Mouse (Mus musculus) mature B cell (primary cell): ENCODE measurements around the gene Net1.
"Not testable (repeated sequence)": the region's sequence is repeated elsewhere in the genome, so short reads cannot be mapped to it uniquely, and the experiment has no call there.

ENCODE experiments used
- in situ Hi-C: fragments of 300-500 bp; cut with MboI; formaldehyde crosslinking; loops from 2 replicates; pipeline ENCODE4 v1.14.3; 2019

Gene Net1

GRCm38 (mm10) chr13:3891479-3892087, 26.4 kb downstream of the Net1 start:
- in situ Hi-C loops: loop anchor here (25.0 kb wide), 1 partner anchor 479 kb away; no protein-coding TSS in a partner anchor

- in situ Hi-C loops: loop anchor here (25.0 kb wide), 1 partner anchor 478 kb away; no protein-coding TSS in a partner anchor
Measured at GRCm38 (mm10) chr13:3890061-3890460, 28.0 kb downstream of the Net1 start.

GRCm38 (mm10) chr13:3889111-3889510, 28.9 kb downstream of the Net1 start:
- in situ Hi-C loops: loop anchor here (25.0 kb wide), 1 partner anchor 477 kb away; no protein-coding TSS in a partner anchor

- in situ Hi-C loops: loop anchor here (25.0 kb wide), 1 partner anchor 474 kb away; no protein-coding TSS in a partner anchor
Measured at GRCm38 (mm10) chr13:3886663-3887062, 31.4 kb downstream of the Net1 start.

GRCm38 (mm10) chr13:3877679-3878220, 40.3 kb downstream of the Net1 start:
- in situ Hi-C loops: loop anchor here (25.0 kb wide), 1 partner anchor 465 kb away; no protein-coding TSS in a partner anchor

- in situ Hi-C loops: loop anchor here (25.0 kb wide), 1 partner anchor 465 kb away; no protein-coding TSS in a partner anchor
Measured at GRCm38 (mm10) chr13:3877185-3877584, 40.8 kb downstream of the Net1 start.

- in situ Hi-C loops: loop anchor here (25.0 kb wide), 1 partner anchor 464 kb away; no protein-coding TSS in a partner anchor
Measured at GRCm38 (mm10) chr13:3876448-3876847, 41.6 kb downstream of the Net1 start.

- in situ Hi-C loops: no loop called here
Measured at GRCm38 (mm10) chr13:3872832-3873231, 45.2 kb downstream of the Net1 start.

- in situ Hi-C loops: no loop called here
Measured at GRCm38 (mm10) chr13:3869901-3870300, 48.1 kb downstream of the Net1 start.

- in situ Hi-C loops: no loop called here
Measured at GRCm38 (mm10) chr13:3867158-3867557, 50.9 kb downstream of the Net1 start.

- in situ Hi-C loops: no loop called here
Measured at GRCm38 (mm10) chr13:3866355-3867052, 51.5 kb downstream of the Net1 start.

- in situ Hi-C loops: no loop called here
Measured at GRCm38 (mm10) chr13:3865648-3866354, 52.2 kb downstream of the Net1 start.

- in situ Hi-C loops: no loop called here
Measured at GRCm38 (mm10) chr13:3862922-3863580, 55.0 kb downstream of the Net1 start.

GRCm38 (mm10) chr13:3862325-3862724, 55.7 kb downstream of the Net1 start:
- in situ Hi-C loops: no loop called here

GRCm38 (mm10) chr13:3861251-3861650, 56.8 kb downstream of the Net1 start:
- in situ Hi-C loops: no loop called here

- in situ Hi-C loops: no loop called here
Measured at GRCm38 (mm10) chr13:3856252-3856651, 61.8 kb downstream of the Net1 start.

- in situ Hi-C loops: no loop called here
Measured at GRCm38 (mm10) chr13:3854856-3855255, 63.2 kb downstream of the Net1 start.

- in situ Hi-C loops: not testable (repeated sequence)
Measured at GRCm38 (mm10) chr13:3853648-3854333, 64.2 kb downstream of the Net1 start, which contains the start of gene Calm5. Gene Calm5, plus strand, starts transcription at chr13:3854173.

GRCm38 (mm10) chr13:3850330-3850729, 67.7 kb downstream of the Net1 start:
- in situ Hi-C loops: no loop called here

- in situ Hi-C loops: not testable (repeated sequence)
Measured at GRCm38 (mm10) chr13:3840662-3841061, 77.4 kb downstream of the Net1 start.

- in situ Hi-C loops: not testable (repeated sequence)
Measured at GRCm38 (mm10) chr13:3837312-3837807, 80.7 kb downstream of the Net1 start, which contains the start of gene Calm4. Gene Calm4, plus strand, starts transcription at chr13:3837757.
